Comparison of ENCODE assay signal across 26 mouse cellular contexts in genomic region chr2:72491650-72492049, GRCm38 (mm10). TPM values are rescaled to one million over a fixed set of nuclear protein-coding genes. Genes with fewer than 3 reads are reported as not detected.
A peak's percentile ranks its signal among the peaks of the same experiment; 100 is the strongest.
DNase-seq lines count a peak whose midpoint lies in the region; ATAC-seq and TF ChIP-seq lines count a peak whose summit lies in the region.
"Had no signal": no experiment of that assay in that cellular context is flagged by ENCODE, and none has a peak within 500 bp of the region (broad histone marks: within the 10 kb centered on the region; RNA-seq: fewer than 3 reads in every experiment).

No protein-coding gene starts in this region.

- no peak for TF ChIP-seq CTCF in ES-Bruce4 (IDR thresholded peaks at IDR 0.05; ENCODE audit: low read depth, low read length)

- no peak overlapping the region for H3K27ac ChIP-seq in kidney, embryonic 14.5 days (ENCODE audit: low read depth, low read length)
- no peak overlapping the region for H3K27ac ChIP-seq in ES-Bruce4 (ENCODE audit: insufficient read depth, low read length)
- H3K27ac ChIP-seq in embryonic facial prominence, embryonic 10.5 days (replicated peaks): no peak overlapping the region
- H3K27ac ChIP-seq in hindbrain, embryonic 16.5 days (ENCODE audit: low read depth, low read length): no peak overlapping the region
- H3K27ac ChIP-seq: heart, embryonic 10.5 days; heart, embryonic 15.5 days; hindbrain, postnatal 0 days; limb, embryonic 10.5 days; limb, embryonic 15.5 days; liver, embryonic 14.5 days; macrophage; midbrain, embryonic 13.5 days; neural tube, embryonic 13.5 days had no signal

- peaks cover 10% of the 10 kb centered on the region; the same call in 1 of the 2 replicates for H3K36me3 ChIP-seq in kidney, embryonic 14.5 days (ENCODE audit: control insufficient read depth, insufficient read depth, low read length)
- peaks cover 4% of the 10 kb centered on the region for H3K36me3 ChIP-seq in ES-Bruce4 (ENCODE audit: control insufficient read depth, insufficient read depth, low read length, poor library complexity, severe bottlenecking)
- peaks cover 11% of the 10 kb centered on the region for H3K36me3 ChIP-seq in embryonic facial prominence, embryonic 10.5 days (replicated peaks)
- H3K36me3 ChIP-seq in hindbrain, embryonic 16.5 days (ENCODE audit: control insufficient read depth, insufficient read depth, low read length): no peaks in the 10 kb centered on the region
- H3K36me3 ChIP-seq: midbrain, embryonic 13.5 days; neural tube, embryonic 13.5 days had no signal

- no peaks in the 10 kb centered on the region for H3K4me1 ChIP-seq in kidney, embryonic 14.5 days (ENCODE audit: control insufficient read depth, insufficient read depth, low read length)
- peaks cover 2% of the 10 kb centered on the region for H3K4me1 ChIP-seq in ES-Bruce4 (ENCODE audit: control insufficient read depth, insufficient read depth, low read length)
- peaks cover 11% of the 10 kb centered on the region; the same call in 1 of the 2 replicates for H3K4me1 ChIP-seq in embryonic facial prominence, embryonic 10.5 days
- H3K4me1 ChIP-seq in hindbrain, embryonic 16.5 days (ENCODE audit: control insufficient read depth, insufficient read depth, low read depth, low read length): no peaks in the 10 kb centered on the region
- H3K4me1 ChIP-seq: limb, embryonic 15.5 days; midbrain, embryonic 13.5 days; neural tube, embryonic 13.5 days had no signal

- H3K4me2 ChIP-seq in kidney, embryonic 14.5 days (replicated peaks; ENCODE audit: low read depth, low read length): no peak overlapping the region
- H3K4me2 ChIP-seq in hindbrain, embryonic 16.5 days (ENCODE audit: low read length): no peak overlapping the region
- H3K4me2 ChIP-seq: heart, embryonic 15.5 days; limb, embryonic 15.5 days; midbrain, embryonic 13.5 days; neural tube, embryonic 13.5 days had no signal

- H3K9ac ChIP-seq in kidney, embryonic 14.5 days (ENCODE audit: low read depth, low read length): no peak overlapping the region
- no peak overlapping the region for H3K9ac ChIP-seq in ES-Bruce4 (ENCODE audit: low read depth, poor library complexity, severe bottlenecking)
- H3K9ac ChIP-seq in hindbrain, embryonic 16.5 days (ENCODE audit: low read depth, low read length): no peak overlapping the region
- H3K9ac ChIP-seq: heart, embryonic 15.5 days; limb, embryonic 15.5 days; liver, embryonic 14.5 days; midbrain, embryonic 13.5 days; neural tube, embryonic 13.5 days had no signal

- TF ChIP-seq POLR2A in ES-Bruce4 (IDR thresholded peaks at IDR 0.05; ENCODE audit: insufficient read depth, low read length): no peak

- no peaks in the 10 kb centered on the region for H3K9me3 ChIP-seq in kidney, embryonic 14.5 days (ENCODE audit: control insufficient read depth, low read length)
- H3K9me3 ChIP-seq in ES-Bruce4 (replicated peaks; ENCODE audit: control insufficient read depth, insufficient read depth, low read length, poor library complexity, severe bottlenecking): no peaks in the 10 kb centered on the region
- H3K9me3 ChIP-seq in embryonic facial prominence, embryonic 10.5 days: no peaks in the 10 kb centered on the region
- H3K9me3 ChIP-seq in hindbrain, embryonic 16.5 days (ENCODE audit: control insufficient read depth, low read length): peaks cover 3% of the 10 kb centered on the region; the same call in 1 of the 2 replicates
- H3K9me3 ChIP-seq: heart, embryonic 10.5 days; heart, embryonic 15.5 days; limb, embryonic 10.5 days; limb, embryonic 15.5 days; midbrain, embryonic 13.5 days; neural tube, embryonic 13.5 days had no signal

- DNase-seq in kidney, adult 11 months: no peak
- DNase-seq in embryonic facial prominence, embryonic 10.5 days (ENCODE audit: low spot score): peak; percentile 29
- peak; percentile 27 for DNase-seq in kidney, postnatal 14 days
- DNase-seq in gastrocnemius, postnatal 25 days: no peak
- DNase-seq in frontal cortex, postnatal 10 days (ENCODE audit: low spot score in 2 of 2): no peak
- DNase-seq: adrenal gland, postnatal 25 days; cerebellum, adult 11-12 months; cerebellum, adult 9-11 months; gastrocnemius, postnatal 14 days; heart, adult 11 months; layer of hippocampus, postnatal 36 days; lung, adult 2 months; lung, postnatal 10 days had no signal

- H3K4me3 ChIP-seq in kidney, embryonic 14.5 days (ENCODE audit: low read length): no peak overlapping the region
- H3K4me3 ChIP-seq in ES-Bruce4 (ENCODE audit: low read depth, low read length): peak overlapping the region; percentile 12; the same call in 1 of the 2 replicates
- no peak overlapping the region for H3K4me3 ChIP-seq in embryonic facial prominence, embryonic 10.5 days
- no peak overlapping the region for H3K4me3 ChIP-seq in hindbrain, embryonic 16.5 days (ENCODE audit: low read length)
- H3K4me3 ChIP-seq: erythroblast, embryonic 14.5 days; heart, embryonic 10.5 days; heart, embryonic 15.5 days; limb, embryonic 10.5 days; limb, embryonic 15.5 days; midbrain, embryonic 13.5 days; neural tube, embryonic 13.5 days had no signal

- 41% methylated on average over 7 of the region's 7 CpGs for WGBS in kidney, embryonic 14.5 days
- 50% methylated on average over 7 of the region's 7 CpGs for WGBS in embryonic facial prominence, embryonic 10.5 days
- WGBS in hindbrain, embryonic 16.5 days: 56% methylated on average over 7 of the region's 7 CpGs

- ATAC-seq in kidney, embryonic 14.5 days (ENCODE audit: low FRiP score, low TSS enrichment): 0 out of 2 replicates have a peak, but pooled peaks have one; percentile 49
- no peak for ATAC-seq in hindbrain, embryonic 16.5 days
- ATAC-seq: hindbrain, postnatal 0 days; midbrain, embryonic 13.5 days had no signal

- no peak for TF ChIP-seq EP300 in ES-Bruce4 (IDR thresholded peaks at IDR 0.05; ENCODE audit: insufficient read depth, low read depth, low read length)

- H3K27me3 ChIP-seq in kidney, embryonic 14.5 days (ENCODE audit: control insufficient read depth, insufficient read depth, low read length): no peaks in the 10 kb centered on the region
- no peaks in the 10 kb centered on the region for H3K27me3 ChIP-seq in ES-Bruce4 (ENCODE audit: control insufficient read depth, insufficient read depth, low read length, poor library complexity, severe bottlenecking)
- H3K27me3 ChIP-seq in embryonic facial prominence, embryonic 10.5 days (replicated peaks; ENCODE audit: low read depth, poor library complexity, severe bottlenecking): peaks cover 6% of the 10 kb centered on the region; the same call in 1 of the 2 replicates
- H3K27me3 ChIP-seq in hindbrain, embryonic 16.5 days (replicated peaks; ENCODE audit: control insufficient read depth, insufficient read depth, low read length): no peaks in the 10 kb centered on the region
- H3K27me3 ChIP-seq: heart, embryonic 15.5 days; limb, embryonic 15.5 days had no signal

RNA-seq across cellular contexts. Expression of gene Cdca7, which starts 15.7 kb away (rescaled TPM):
- polyA plus RNA-seq in kidney, embryonic 14.5 days (2014; fragmentation: Nextera tagmentation; extraction: Ambion mirVana): 146 and 192 TPM in 2 replicates
- polyA plus RNA-seq in ES-Bruce4 (2011; ENCODE audit: insufficient read depth, insufficient read length, low read depth, missing spikeins): 113 and 124 TPM in 2 replicates
- polyA plus RNA-seq in embryonic facial prominence, embryonic 10.5 days (2016; fragmentation: Nextera tagmentation; extraction: Ambion mirVana): 252 and 257 TPM in 2 replicates
- under 1 TPM; 0.56 to 0.78 TPM for total RNA-seq in gastrocnemius, postnatal 25 days (2021)
- 17.3 and 22.1 TPM in 2 replicates for polyA plus RNA-seq in hindbrain, embryonic 16.5 days (2015; fragmentation: Nextera tagmentation; extraction: Ambion mirVana)

Comparison
In these comparisons a context has a peak if more than half of its experiments do, and no peak if none do; other contexts are left out.
1. DNase-seq: peak in embryonic facial prominence, embryonic 10.5 days (single experiment) and kidney, postnatal 14 days (single experiment); none in kidney, adult 11 months (single experiment), gastrocnemius, postnatal 25 days (single experiment) and frontal cortex, postnatal 10 days (0 of 2).